Mouse (Mus musculus): ENCODE results near the gene Gps2.
"Not testable (repeated sequence)": the region's sequence is repeated elsewhere in the genome, so short reads cannot be mapped to it uniquely, and the experiment has no call there.

DNA sequence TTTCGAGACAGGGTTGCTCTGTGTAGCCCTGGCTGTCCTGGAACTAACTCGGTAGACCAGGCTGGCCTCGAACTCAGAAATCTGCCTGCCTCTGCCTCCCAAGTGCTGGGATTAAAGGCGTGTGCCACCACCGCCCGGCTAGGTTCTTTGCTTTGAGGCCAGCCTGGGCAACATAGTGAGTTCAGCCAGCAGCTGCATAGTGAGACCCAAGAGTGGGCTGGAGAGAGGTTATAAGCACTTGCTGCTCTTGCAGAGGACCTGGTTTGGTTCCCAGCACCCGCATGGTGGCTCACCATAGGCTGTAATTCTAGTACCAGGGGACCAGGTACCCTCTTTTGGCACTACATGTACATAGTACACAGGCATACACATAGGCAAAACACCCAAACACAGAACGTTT, 16.5 kb downstream of the Gps2 start:
- not testable (repeated sequence) for TF ChIP-seq CTCF (IDR thresholded peaks at IDR 0.05; ENCODE audit: borderline replicate concordance, control insufficient read depth, extremely low read depth, insufficient read depth, low read length, poor library complexity); POLR2A (IDR thresholded peaks at IDR 0.05; ENCODE audit: control insufficient read depth, extremely low read depth, insufficient read depth, low read length, poor library complexity)

All from thymus, adult 2 months (tissue).